Mouse (Mus musculus) forebrain, embryonic 11.5 days (tissue): ENCODE data around the gene Rbp1. TPM values are rescaled to one million over a fixed set of nuclear protein-coding genes. Genes with fewer than 3 reads are reported as not detected.

Experiments
- ATAC-seq: fragments of 200-750 bp; cut with Nextera tagmentation; replicated peaks from 2 replicates; pipeline ENCODE4 v1.8.0; 2017; ENCODE audit warnings: moderate TSS enrichment; ENCODE audit not compliant: low FRiP score
- DNase-seq: peaks from one replicate; pipeline ENCODE4 v3.0.0-alpha.2; 2017; ENCODE audit warnings: low spot score
- H3K27ac ChIP-seq: fragments of 300-500 bp; sonication (generic); 2 replicates; pipeline ENCODE4 v1.5.1; 2014; ENCODE audit warnings: low read depth, low read length
- H3K27me3 ChIP-seq: fragments of 300-500 bp; sonication (generic); 2 replicates; pipeline ENCODE4 v1.6.1; 2014; ENCODE audit warnings: mild to moderate bottlenecking, low read length, mixed read lengths; ENCODE audit not compliant: control insufficient read depth, insufficient read depth
- H3K36me3 ChIP-seq: fragments of 300-500 bp; sonication (generic); 2 replicates; pipeline ENCODE4 v1.6.1; 2014; ENCODE audit warnings: mild to moderate bottlenecking, low read length, moderate library complexity, mixed read lengths; ENCODE audit not compliant: control insufficient read depth, insufficient read depth
- H3K4me1 ChIP-seq: fragments of 300-500 bp; sonication (generic); replicated peaks from 2 replicates; pipeline ENCODE4 v1.6.1; 2014; ENCODE audit warnings: low read length, mixed read lengths; ENCODE audit not compliant: control insufficient read depth, insufficient read depth
- H3K4me2 ChIP-seq: fragments of 300-500 bp; sonication (generic); 2 replicates; pipeline ENCODE4 v1.6.1; 2014; ENCODE audit warnings: low read depth, mild to moderate bottlenecking, low read length, moderate library complexity, mixed read lengths; ENCODE audit not compliant: severe bottlenecking
- H3K4me3 ChIP-seq: fragments of 300-500 bp; sonication (generic); 2 replicates; pipeline ENCODE4 v1.5.1; 2014; ENCODE audit warnings: low read depth, low read length
- H3K9ac ChIP-seq: fragments of 300-500 bp; sonication (generic); 2 replicates; pipeline ENCODE4 v1.6.1; 2014; ENCODE audit warnings: low read length
- H3K9me3 ChIP-seq: fragments of 300-500 bp; sonication (generic); 2 replicates; pipeline ENCODE4 v1.6.1; 2016; ENCODE audit warnings: low read length, mixed read lengths; ENCODE audit not compliant: control insufficient read depth
- WGBS: fragments of 180-500 bp; shearing (Covaris S2); extraction: QIAGEN DNeasy Blood & Tissue Kit; methylation state at CpG from one replicate; pipeline ENCODE4 v1.1.7; 2014; 5-methylcytosine and 5-hydroxymethylcytosine counted together
- polyA plus RNA-seq: library from polyadenylated mRNA; unstranded; fragments of >200 nt; fragmentation: Nextera tagmentation; extraction: Ambion mirVana; gene quantifications from 2 replicates; pipeline ENCODE4 v1.2.1, GENCODE M21; 2014

Gene Rbp1
- polyA plus RNA-seq, 1 experiment from 2014 or later, result 24.5 TPM

GRCm38 (mm10) chr9:98418346-98418745, 4.4 kb upstream of the Rbp1 start:
- H3K4me1 ChIP-seq, result no peaks in the 10 kb centered on the region
- H3K9me3 ChIP-seq, result no peaks in the 10 kb centered on the region
- WGBS, result 91% methylated on average over 3 of the region's 3 CpGs
- no peak overlapping the region for H3K9ac ChIP-seq
- H3K4me3 ChIP-seq, result no peak overlapping the region
- DNase-seq, result no peak
- no peak overlapping the region for H3K27ac ChIP-seq
- H3K27me3 ChIP-seq, result no peaks in the 10 kb centered on the region
- no peaks in the 10 kb centered on the region for H3K36me3 ChIP-seq
- no peak overlapping the region for H3K4me2 ChIP-seq
- ATAC-seq, result no peak

- no peak overlapping the region for H3K27ac ChIP-seq
- H3K36me3 ChIP-seq, result no peaks in the 10 kb centered on the region
- 79% methylated on average over 1 of the region's 1 CpGs for WGBS
- peaks cover 10% of the 10 kb centered on the region for H3K27me3 ChIP-seq
- H3K4me2 ChIP-seq, result no peak overlapping the region
- no peaks in the 10 kb centered on the region for H3K9me3 ChIP-seq
- no peak overlapping the region for H3K9ac ChIP-seq
- ATAC-seq, result no peak
- no peaks in the 10 kb centered on the region for H3K4me1 ChIP-seq
- H3K4me3 ChIP-seq, result no peak overlapping the region
- no peak for DNase-seq
Measured at GRCm38 (mm10) chr9:98420666-98421065, 2.1 kb upstream of the Rbp1 start.

- Histone ChIP-seq H3K27ac (no peak overlapping the region), H3K9ac (no peak overlapping the region), H3K36me3 (no peaks in the 10 kb centered on the region), H3K4me1 (no peaks in the 10 kb centered on the region), H3K27me3 (peaks cover 20% of the 10 kb centered on the region), H3K4me3 (no peak overlapping the region), H3K9me3 (no peaks in the 10 kb centered on the region), H3K4me2 (no peak overlapping the region)
- ATAC-seq (no peak), DNase-seq (no peak)
- WGBS, result 65% methylated on average over 3 of the region's 3 CpGs
Measured at GRCm38 (mm10) chr9:98421903-98422302, 858 bp upstream of the Rbp1 start.

DNA sequence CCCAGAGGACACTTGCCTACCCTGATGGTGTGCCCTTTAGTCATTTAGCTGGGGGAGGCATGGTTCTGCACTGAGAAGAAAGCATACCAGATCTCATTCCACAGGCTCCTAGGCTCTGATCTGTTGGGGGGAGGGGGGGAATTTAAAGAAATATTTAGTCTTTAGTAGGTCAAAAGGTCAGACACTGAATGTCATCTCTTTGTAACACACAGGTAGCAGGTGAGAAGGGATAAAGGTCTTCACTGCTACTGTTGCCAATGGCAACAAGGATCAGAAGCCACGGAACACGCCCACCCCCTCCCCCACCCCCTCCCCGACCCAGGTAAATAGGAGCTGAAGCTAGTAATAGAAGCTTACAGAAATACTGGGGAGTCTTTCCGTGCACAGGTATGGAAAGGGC, 930 bp downstream of the Rbp1 start:
- Histone ChIP-seq H3K4me1 (no peaks in the 10 kb centered on the region), H3K27me3 (peaks cover 20% of the 10 kb centered on the region), H3K9ac (no peak overlapping the region), H3K27ac (no peak overlapping the region), H3K9me3 (no peaks in the 10 kb centered on the region), H3K4me2 (no peak overlapping the region), H3K36me3 (no peaks in the 10 kb centered on the region), H3K4me3 (no peak overlapping the region)
- 4% methylated on average over 4 of the region's 4 CpGs for WGBS
- DNase-seq (no peak), ATAC-seq (no peak)

GRCm38 (mm10) chr9:98424291-98424690, 1.5 kb downstream of the Rbp1 start:
- no peak overlapping the region; the same call in 1 of the 2 replicates for H3K9ac ChIP-seq
- no peaks in the 10 kb centered on the region; the same call in 1 of the 2 replicates for H3K4me1 ChIP-seq
- ATAC-seq (no peak), DNase-seq (no peak)
- H3K4me3 ChIP-seq, result peak overlapping the region; percentile 48
- 1% methylated on average over 8 of the region's 8 CpGs for WGBS
- H3K9me3 ChIP-seq, result no peaks in the 10 kb centered on the region
- peak overlapping the region; percentile 78 for H3K4me2 ChIP-seq
- peaks cover 20% of the 10 kb centered on the region for H3K27me3 ChIP-seq
- no peak overlapping the region for H3K27ac ChIP-seq
- no peaks in the 10 kb centered on the region for H3K36me3 ChIP-seq

DNA sequence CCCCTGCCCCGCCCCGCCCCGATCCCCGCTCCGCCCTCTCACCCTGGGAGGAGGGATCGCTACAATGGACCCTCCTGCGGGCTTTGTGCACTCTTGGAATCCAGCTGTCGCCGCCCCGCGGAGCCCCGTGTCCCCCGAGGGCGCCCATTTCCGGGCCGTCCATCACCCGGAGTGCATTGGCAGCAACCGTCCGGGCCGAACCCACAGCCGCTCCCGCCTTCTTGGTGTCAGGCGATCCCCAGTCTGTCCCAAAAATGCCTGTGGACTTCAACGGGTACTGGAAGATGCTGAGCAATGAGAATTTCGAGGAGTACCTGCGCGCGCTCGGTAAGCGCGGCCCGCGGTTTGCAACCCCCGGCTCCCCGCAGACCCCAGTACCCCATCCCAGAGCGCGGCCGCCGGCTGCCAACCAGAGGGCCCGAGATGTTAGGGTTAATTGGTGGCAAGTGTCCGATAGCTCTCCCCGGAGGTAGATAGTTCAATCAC, 2.0 kb downstream of the Rbp1 start:
- Histone ChIP-seq H3K4me1 (no peaks in the 10 kb centered on the region; the same call in 1 of the 2 replicates), H3K9me3 (no peaks in the 10 kb centered on the region), H3K4me3 (peak overlapping the region; percentile 48), H3K27ac (no peak overlapping the region), H3K4me2 (peak overlapping the region; percentile 78), H3K36me3 (no peaks in the 10 kb centered on the region), H3K27me3 (peaks cover 20% of the 10 kb centered on the region), H3K9ac (peak overlapping the region; percentile 58)
- ATAC-seq, result peak; percentile 72
- peak; percentile 75 for DNase-seq
- WGBS, result under 1% methylated on average over 42 of the region's 42 CpGs

GRCm38 (mm10) chr9:98425351-98425880, 2.7 kb downstream of the Rbp1 start:
- 7% methylated on average over 19 of the region's 19 CpGs for WGBS

GRCm38 (mm10) chr9:98427906-98428517, 5.3 kb downstream of the Rbp1 start:
- Histone ChIP-seq H3K36me3 (no peaks in the 10 kb centered on the region), H3K9ac (no peak overlapping the region), H3K4me3 (no peak overlapping the region), H3K4me2 (no peak overlapping the region), H3K27ac (no peak overlapping the region), H3K27me3 (peaks cover 20% of the 10 kb centered on the region), H3K4me1 (no peaks in the 10 kb centered on the region; the same call in 1 of the 2 replicates), H3K9me3 (no peaks in the 10 kb centered on the region)
- no peak for ATAC-seq
- 81% methylated on average over 4 of the region's 4 CpGs for WGBS
- DNase-seq, result no peak

More at GRCm38 (mm10) chr9:98425351-98425880, 2.7 kb downstream of the Rbp1 start:
- Histone ChIP-seq H3K4me3 (peak overlapping the region; percentile 48), H3K36me3 (no peaks in the 10 kb centered on the region), H3K9me3 (no peaks in the 10 kb centered on the region), H3K4me2 (peak overlapping the region; percentile 78), H3K4me1 (no peaks in the 10 kb centered on the region; the same call in 1 of the 2 replicates), H3K9ac (peak overlapping the region; percentile 58), H3K27me3 (peaks cover 20% of the 10 kb centered on the region), H3K27ac (no peak overlapping the region)
- DNase-seq (no peak), ATAC-seq (no peak)

GRCm38 (mm10) chr9:98428783-98429182, 6.0 kb downstream of the Rbp1 start:
- DNase-seq (no peak), ATAC-seq (no peak)
- Histone ChIP-seq H3K9ac (no peak overlapping the region), H3K27ac (no peak overlapping the region), H3K4me1 (no peaks in the 10 kb centered on the region; the same call in 1 of the 2 replicates), H3K4me2 (no peak overlapping the region), H3K36me3 (no peaks in the 10 kb centered on the region), H3K27me3 (peaks cover 20% of the 10 kb centered on the region), H3K4me3 (no peak overlapping the region), H3K9me3 (no peaks in the 10 kb centered on the region)
- 76% methylated on average over 8 of the region's 8 CpGs for WGBS
